Mouse (Mus musculus): ENCODE measurements around the gene Dmbt1. TPM values are rescaled to one million over a fixed set of nuclear protein-coding genes. Genes with fewer than 3 reads are reported as not detected.

Dmbt1 gene
- total and polyA plus RNA-seq, 3 experiments: not detected

DNA sequence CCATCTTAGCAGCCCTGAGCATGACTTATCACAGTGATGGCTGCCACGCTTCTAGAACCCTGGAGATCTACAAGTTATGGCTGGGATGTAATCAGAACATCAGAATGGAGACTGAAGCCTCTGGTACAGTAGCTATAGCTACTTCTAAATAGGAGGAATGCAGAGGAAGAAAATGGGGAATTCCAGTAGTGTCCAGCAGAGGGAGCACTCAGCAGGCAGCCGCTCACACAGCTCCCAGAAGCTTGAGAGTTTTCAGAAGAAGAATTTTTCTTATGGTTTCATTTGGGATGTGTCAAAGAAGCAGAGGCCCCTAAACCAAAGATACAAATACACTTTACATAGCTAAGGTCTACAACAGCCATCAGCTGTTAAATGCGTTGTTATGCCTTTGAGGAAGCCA, 80.6 kb downstream of the Dmbt1 start:
- peak; percentile 33 for DNase-seq (ENCODE audit: extremely low read depth)
- Histone ChIP-seq H3K9ac (ENCODE audit: insufficient read depth, low read depth) (no peak overlapping the region), H3K4me2 (ENCODE audit: insufficient read depth, low read depth, poor library complexity, severe bottlenecking) (no peak overlapping the region), H3K79me2 (replicated peaks; ENCODE audit: control insufficient read depth, extremely low read depth, insufficient read depth, poor library complexity, severe bottlenecking) (no peaks in the 10 kb centered on the region), H3K27ac (ENCODE audit: insufficient read depth, low read depth) (no peak overlapping the region), H3K4me1 (ENCODE audit: control insufficient read depth in 1 of 2, insufficient read depth in 2 of 2) (no peaks in the 10 kb centered on the region), H3K36me3 (replicated peaks in 1 of 2; ENCODE audit: control insufficient read depth in 1 of 2, insufficient read depth in 1 of 2, low read length in 1 of 2) (no peaks in the 10 kb centered on the region), H3K9me3 (replicated peaks; ENCODE audit: low read length) (no peaks in the 10 kb centered on the region), H3K27me3 (replicated peaks) (peaks cover 92% of the 10 kb centered on the region), H3K4me3 (replicated peaks in 1 of 3; ENCODE audit: low read depth in 2 of 3, low read length in 2 of 3, poor library complexity in 1 of 3) (no peak overlapping the region)
- in situ Hi-C loops (cut with MboI; ENCODE audit: low pct_ligation_motif_present, low pct_unique_long_range_greater_than_20kb, low sequenced_read_pairs) (no loop called here), dilution Hi-C loops (cut with MboI; ENCODE audit: extremely low pct_ligation_motif_present, extremely low pct_unique_long_range_greater_than_20kb, low sequenced_read_pairs) (no loop called here)
- TF ChIP-seq SMC3 (IDR thresholded peaks at IDR 0.05; ENCODE audit: low read depth, low read length) (peak; percentile 34), CTCF (conservative IDR thresholded peaks at IDR 0.05 in 1 of 2, IDR thresholded peaks at IDR 0.05 in 1 of 2; ENCODE audit: low read depth in 2 of 2, low read length in 2 of 2) (peak; percentile 55 to 75), RAD21 (IDR thresholded peaks at IDR 0.05; ENCODE audit: low read depth, low read length) (peak; percentile 16), POLR2A (IDR thresholded peaks at IDR 0.05; ENCODE audit: low read depth, low read length) (no peak), TBP (conservative IDR thresholded peaks at IDR 0.05; ENCODE audit: low read depth, low read length) (no peak), BHLHE40 (IDR thresholded peaks at IDR 0.05; ENCODE audit: low read depth, low read length) (0 out of 2 replicates have a peak, but pooled peaks have one; percentile 9)

DNA sequence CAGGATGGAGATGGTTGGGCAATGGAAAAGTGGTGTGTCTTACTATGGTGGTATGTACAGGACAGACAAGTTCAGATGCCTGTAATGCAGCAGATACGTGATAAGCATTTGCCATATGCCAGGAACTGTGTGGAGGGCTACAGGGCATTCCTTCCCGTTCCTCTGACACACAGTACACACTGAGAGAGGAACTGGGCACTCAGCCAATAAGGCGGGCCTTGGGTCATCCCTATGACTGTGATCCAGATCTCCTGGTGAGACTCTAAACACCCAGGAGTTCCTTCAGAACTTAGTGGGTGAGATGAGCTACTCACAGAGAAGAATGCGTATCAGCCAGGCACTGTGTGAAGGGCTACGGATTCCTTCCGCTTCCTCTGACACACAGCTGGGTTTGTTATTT, 81.8 kb downstream of the Dmbt1 start:
- in situ Hi-C loops (cut with MboI; ENCODE audit: low pct_ligation_motif_present, low pct_unique_long_range_greater_than_20kb, low sequenced_read_pairs) (no loop called here), dilution Hi-C loops (cut with MboI; ENCODE audit: extremely low pct_ligation_motif_present, extremely low pct_unique_long_range_greater_than_20kb, low sequenced_read_pairs) (no loop called here)
- Histone ChIP-seq H3K4me2 (ENCODE audit: insufficient read depth, low read depth, poor library complexity, severe bottlenecking) (no peak overlapping the region), H3K27me3 (replicated peaks) (peaks cover 90% of the 10 kb centered on the region), H3K9ac (ENCODE audit: insufficient read depth, low read depth) (no peak overlapping the region), H3K27ac (ENCODE audit: insufficient read depth, low read depth) (no peak overlapping the region), H3K36me3 (replicated peaks in 1 of 2; ENCODE audit: control insufficient read depth in 1 of 2, insufficient read depth in 1 of 2, low read length in 1 of 2) (no peaks in the 10 kb centered on the region), H3K79me2 (replicated peaks; ENCODE audit: control insufficient read depth, extremely low read depth, insufficient read depth, poor library complexity, severe bottlenecking) (no peaks in the 10 kb centered on the region), H3K9me3 (replicated peaks; ENCODE audit: low read length) (no peaks in the 10 kb centered on the region), H3K4me1 (ENCODE audit: control insufficient read depth in 1 of 2, insufficient read depth in 2 of 2) (no peaks in the 10 kb centered on the region), H3K4me3 (replicated peaks in 1 of 3; ENCODE audit: low read depth in 2 of 3, low read length in 2 of 3, poor library complexity in 1 of 3) (no peak overlapping the region)
- TF ChIP-seq RCOR1 (conservative IDR thresholded peaks at IDR 0.05; ENCODE audit: low read depth, low read length) (no peak), RAD21 (IDR thresholded peaks at IDR 0.05; ENCODE audit: low read depth, low read length) (no peak), MAFK (IDR thresholded peaks at IDR 0.05; ENCODE audit: insufficient replicate concordance, low read length) (no peak), ELF1 (IDR thresholded peaks at IDR 0.05; ENCODE audit: low read depth, low read length) (no peak), ZC3H11A (IDR thresholded peaks at IDR 0.05; ENCODE audit: low read depth, low read length) (no peak), CHD1 (IDR thresholded peaks at IDR 0.05; ENCODE audit: low read depth, low read length) (no peak), USF2 (conservative IDR thresholded peaks at IDR 0.05; ENCODE audit: low read depth, low read length) (no peak), TCF12 (IDR thresholded peaks at IDR 0.05; ENCODE audit: low read depth, low read length) (no peak), CTCF (conservative IDR thresholded peaks at IDR 0.05 in 1 of 2, IDR thresholded peaks at IDR 0.05 in 1 of 2; ENCODE audit: low read depth in 2 of 2, low read length in 2 of 2) (no peak), ZMIZ1 (IDR thresholded peaks at IDR 0.05; ENCODE audit: low read depth, low read length) (no peak), IRF4 (IDR thresholded peaks at IDR 0.05; ENCODE audit: low read depth, low read length) (no peak), MEF2A (IDR thresholded peaks at IDR 0.05; ENCODE audit: borderline replicate concordance, low read depth, low read length) (no peak), BHLHE40 (IDR thresholded peaks at IDR 0.05; ENCODE audit: low read depth, low read length) (no peak), MAZ (IDR thresholded peaks at IDR 0.05; ENCODE audit: low read depth, low read length) (no peak), PAX5 (IDR thresholded peaks at IDR 0.05; ENCODE audit: low read length) (no peak), JUN (IDR thresholded peaks at IDR 0.05; ENCODE audit: insufficient read depth, low read depth, low read length) (no peak), CHD2 (IDR thresholded peaks at IDR 0.05; ENCODE audit: low read length) (no peak), MXI1 (IDR thresholded peaks at IDR 0.05; ENCODE audit: low read depth, low read length) (no peak), HCFC1 (IDR thresholded peaks at IDR 0.05; ENCODE audit: low read depth, low read length) (no peak)
- no peak for DNase-seq (ENCODE audit: extremely low read depth)
